In genomic region chr17:43500513-43500912, GRCm38 (mm10) we compare ENCODE assay signal across 18 mouse cellular contexts. TPM values are rescaled to one million over a fixed set of nuclear protein-coding genes. Genes with fewer than 3 reads are reported as not detected.
"Had no signal": no experiment of that assay in that cellular context is flagged by ENCODE, and none has a peak within 500 bp of the region (broad histone marks: within the 10 kb centered on the region; RNA-seq: fewer than 3 reads in every experiment).

No protein-coding gene starts in this region.

- H3K36me3 ChIP-seq: hindbrain, embryonic 15.5 days; liver, embryonic 15.5 days; neural tube, embryonic 12.5 days; stomach, embryonic 15.5 days had no signal

- H3K4me1 ChIP-seq: hindbrain, embryonic 15.5 days; neural tube, embryonic 12.5 days; stomach, embryonic 15.5 days had no signal

- H3K9ac ChIP-seq: hindbrain, embryonic 15.5 days; liver, embryonic 15.5 days; neural tube, embryonic 12.5 days; stomach, embryonic 15.5 days had no signal

- DNase-seq: left cerebral cortex, postnatal 4 days; lung, adult 2 months; lung, postnatal 36 days; midbrain, embryonic 14.5 days; retina, postnatal 1 day had no signal

- H3K9me3 ChIP-seq: hindbrain, embryonic 15.5 days; liver, embryonic 15.5 days; neural tube, embryonic 12.5 days; stomach, embryonic 15.5 days had no signal

- H3K4me3 ChIP-seq: hindbrain, embryonic 15.5 days; liver, embryonic 15.5 days; neural tube, embryonic 12.5 days; stomach, embryonic 15.5 days had no signal

- H3K4me2 ChIP-seq: hindbrain, embryonic 15.5 days; liver, embryonic 11.5 days; liver, embryonic 15.5 days; neural tube, embryonic 12.5 days; stomach, embryonic 15.5 days had no signal

- ATAC-seq: lung, postnatal 0 days had no signal

- H3K27ac ChIP-seq: hindbrain, embryonic 15.5 days; liver, embryonic 15.5 days; neural tube, embryonic 12.5 days; stomach, embryonic 15.5 days had no signal

- H3K27me3 ChIP-seq: hindbrain, embryonic 15.5 days; liver, embryonic 15.5 days; neural tube, embryonic 12.5 days; stomach, embryonic 15.5 days had no signal

RNA-seq across cellular contexts. Expression of gene Mep1a, which starts 2.1 kb away (rescaled TPM):
- total RNA-seq: layer of hippocampus, adult 8-10 months; layer of hippocampus, postnatal 14 days; left cerebral cortex, adult 18-20 months; left cerebral cortex, postnatal 4 days; megakaryocyte progenitor cell, adult 5-6 weeks; monocyte, adult 5-6 weeks had no signal
- polyA plus RNA-seq: liver, embryonic 11.5 days; lung, postnatal 0 days; neural tube, embryonic 12.5 days; urinary bladder, adult 2 months had no signal

RNA-seq across cellular contexts. Expression of gene Ankrd66, which starts 42.9 kb away (rescaled TPM):
- total RNA-seq: left cerebral cortex, postnatal 10 days; megakaryocyte progenitor cell, adult 5-6 weeks had no signal
- polyA plus RNA-seq: liver, embryonic 11.5 days; liver, embryonic 15.5 days; neural tube, embryonic 12.5 days had no signal
